Mouse (Mus musculus): Measurements from ENCODE around the gene Gm904. TPM values are rescaled to one million over a fixed set of nuclear protein-coding genes. Genes with fewer than 3 reads are reported as not detected.
"Not testable (repeated sequence)": the region's sequence is repeated elsewhere in the genome, so short reads cannot be mapped to it uniquely, and the experiment has no call there.

The Gm904 gene
- total RNA-seq (2017) = not detected in 3 replicates

GRCm38 (mm10) chr13:50642928-50643327 lies at the start of gene Gm904:
TSS of gene Gm904 (plus strand) at chr13:50643228.
- not testable (repeated sequence) for ATAC-seq (replicated peaks; ENCODE audit: insufficient number of reproducible peaks, low FRiP score, low TSS enrichment, poor library complexity, severe bottlenecking)

- ATAC-seq (replicated peaks; ENCODE audit: insufficient number of reproducible peaks, low FRiP score, low TSS enrichment, poor library complexity, severe bottlenecking) = not testable (repeated sequence)
Measured at GRCm38 (mm10) chr13:50648771-50649170, 5.7 kb downstream of the Gm904 start.

Other genes with a start within 250 kb of the Gm904 start
- 13.8 to 17.7 TPM (median 14.6 TPM) in 3 replicates for gene Fbxw17, start 225.4 kb upstream of the Gm904 start, total RNA-seq (2017)
- gene Gm47429, start 199.3 kb upstream of the Gm904 start, total RNA-seq (2017) = not detected in 3 replicates
- gene Nutm2, start 175.9 kb upstream of the Gm904 start, total RNA-seq (2017) = not detected in 3 replicates
- not detected in 3 replicates for gene Gm8765, start 55.1 kb downstream of the Gm904 start, total RNA-seq (2017)

All from monocyte, adult 5-6 weeks (primary cell).